Mouse (Mus musculus) liver, embryonic 15.5 days (tissue): ENCODE data around the gene Slc38a8. TPM values are rescaled to one million over a fixed set of nuclear protein-coding genes. Genes with fewer than 3 reads are reported as not detected.

Experiments
- ATAC-seq: fragments of 200-750 bp; cut with Nextera tagmentation; 2 replicates; pipeline ENCODE4 v1.8.0; 2017; ENCODE audit warnings: moderate number of reproducible peaks, mild to moderate bottlenecking, moderate library complexity; ENCODE audit not compliant: insufficient read depth
- H3K27ac ChIP-seq: fragments of 300-500 bp; sonication (generic); replicated peaks from 2 replicates; pipeline ENCODE4 v1.5.1; 2015; ENCODE audit warnings: mild to moderate bottlenecking, inconsistent platforms
- H3K27me3 ChIP-seq: fragments of 300-500 bp; sonication (generic); 2 replicates; pipeline ENCODE4 v1.6.1; 2015; ENCODE audit warnings: mild to moderate bottlenecking, inconsistent platforms
- H3K36me3 ChIP-seq: fragments of 300-500 bp; sonication (generic); replicated peaks from 2 replicates; pipeline ENCODE4 v1.6.1; 2015; ENCODE audit warnings: moderate library complexity, mild to moderate bottlenecking, inconsistent platforms
- H3K4me1 ChIP-seq: fragments of 300-500 bp; sonication (generic); replicated peaks from 2 replicates; pipeline ENCODE4 v1.6.1; 2015; ENCODE audit warnings: inconsistent platforms
- H3K4me2 ChIP-seq: fragments of 300-500 bp; sonication (generic); 2 replicates; pipeline ENCODE4 v1.6.1; 2015; ENCODE audit warnings: moderate library complexity, mild to moderate bottlenecking, inconsistent platforms
- H3K4me3 ChIP-seq: fragments of 300-500 bp; sonication (generic); replicated peaks from 2 replicates; pipeline ENCODE4 v1.5.1; 2015; ENCODE audit warnings: mild to moderate bottlenecking, inconsistent platforms
- H3K9ac ChIP-seq: fragments of 300-500 bp; sonication (generic); 2 replicates; pipeline ENCODE4 v1.6.1; 2015; ENCODE audit warnings: moderate library complexity, mild to moderate bottlenecking, inconsistent platforms
- H3K9me3 ChIP-seq: fragments of 300-500 bp; sonication (generic); replicated peaks from 2 replicates; pipeline ENCODE4 v1.6.1; 2016; ENCODE audit warnings: inconsistent platforms
- WGBS: fragments of 180-500 bp; shearing (Covaris S2); methylation state at CpG from one replicate; pipeline ENCODE4 v1.1.7; 2015; ENCODE audit warnings: mixed read lengths; ENCODE audit not compliant: insufficient replicate concordance; 5-methylcytosine and 5-hydroxymethylcytosine counted together
- polyA plus RNA-seq: library from polyadenylated mRNA; unstranded; fragments of >200 nt; fragmentation: Nextera tagmentation; extraction: Ambion mirVana; gene quantifications from 2 replicates; pipeline ENCODE4 v1.2.1, GENCODE M21; 2015

The Slc38a8 gene
- polyA plus RNA-seq, 1 experiment from 2014 or later, result not detected

GRCm38 (mm10) chr8:119515767-119516166, 14.3 kb upstream of the Slc38a8 start:
- no peak overlapping the region for H3K9ac ChIP-seq
- peaks cover 98% of the 10 kb centered on the region for H3K36me3 ChIP-seq
- H3K9me3 ChIP-seq, result no peaks in the 10 kb centered on the region
- WGBS, result 74% methylated on average over 3 of the region's 3 CpGs
- no peaks in the 10 kb centered on the region for H3K27me3 ChIP-seq
- H3K27ac ChIP-seq, result no peak overlapping the region
- H3K4me3 ChIP-seq, result no peak overlapping the region
- H3K4me2 ChIP-seq, result no peak overlapping the region
- no peak for ATAC-seq
- H3K4me1 ChIP-seq, result peaks cover 12% of the 10 kb centered on the region; the same call in 1 of the 2 replicates

GRCm38 (mm10) chr8:119514940-119515339, 13.4 kb upstream of the Slc38a8 start:
- no peaks in the 10 kb centered on the region for H3K27me3 ChIP-seq
- peaks cover 97% of the 10 kb centered on the region for H3K36me3 ChIP-seq
- peaks cover 12% of the 10 kb centered on the region; the same call in 1 of the 2 replicates for H3K4me1 ChIP-seq
- H3K9ac ChIP-seq, result no peak overlapping the region
- no peak overlapping the region; the same call in 1 of the 2 replicates for H3K27ac ChIP-seq
- ATAC-seq, result peak; percentile 78
- H3K4me3 ChIP-seq, result no peak overlapping the region
- 30% methylated on average over 3 of the region's 3 CpGs for WGBS
- H3K4me2 ChIP-seq, result no peak overlapping the region
- no peaks in the 10 kb centered on the region for H3K9me3 ChIP-seq

GRCm38 (mm10) chr8:119513405-119513804, 11.9 kb upstream of the Slc38a8 start:
- no peak overlapping the region for H3K4me3 ChIP-seq
- peaks cover 12% of the 10 kb centered on the region; the same call in 1 of the 2 replicates for H3K4me1 ChIP-seq
- H3K36me3 ChIP-seq, result peaks cover 97% of the 10 kb centered on the region
- no peak overlapping the region for H3K4me2 ChIP-seq
- WGBS, result 82% methylated on average over 4 of the region's 4 CpGs
- ATAC-seq, result no peak
- no peak overlapping the region for H3K27ac ChIP-seq
- H3K27me3 ChIP-seq, result no peaks in the 10 kb centered on the region
- H3K9me3 ChIP-seq, result no peaks in the 10 kb centered on the region
- no peak overlapping the region for H3K9ac ChIP-seq

- Histone ChIP-seq H3K4me1 (peaks cover 12% of the 10 kb centered on the region; the same call in 1 of the 2 replicates), H3K36me3 (peaks cover 94% of the 10 kb centered on the region), H3K4me3 (no peak overlapping the region), H3K27ac (no peak overlapping the region), H3K9me3 (no peaks in the 10 kb centered on the region), H3K4me2 (no peak overlapping the region), H3K9ac (no peak overlapping the region), H3K27me3 (no peaks in the 10 kb centered on the region)
- 41% methylated on average over 7 of the region's 7 CpGs for WGBS
- peak; percentile 55 for ATAC-seq
These were observed 10.2 kb upstream of the Slc38a8 start for GRCm38 (mm10) chr8:119511722-119512121.

GRCm38 (mm10) chr8:119510471-119510870, 9.0 kb upstream of the Slc38a8 start:
- Histone ChIP-seq H3K9me3 (no peaks in the 10 kb centered on the region), H3K4me2 (no peak overlapping the region), H3K27ac (no peak overlapping the region), H3K36me3 (peaks cover 82% of the 10 kb centered on the region), H3K4me3 (no peak overlapping the region), H3K9ac (no peak overlapping the region), H3K4me1 (peaks cover 8% of the 10 kb centered on the region; the same call in 1 of the 2 replicates), H3K27me3 (no peaks in the 10 kb centered on the region)
- 81% methylated on average over 9 of the region's 9 CpGs for WGBS
- ATAC-seq, result no peak

- no peaks in the 10 kb centered on the region for H3K9me3 ChIP-seq
- H3K36me3 ChIP-seq, result peaks cover 39% of the 10 kb centered on the region
- H3K4me1 ChIP-seq, result no peaks in the 10 kb centered on the region
- no peak overlapping the region for H3K4me2 ChIP-seq
- H3K4me3 ChIP-seq, result no peak overlapping the region
- WGBS, result 38% methylated on average over 8 of the region's 8 CpGs
- peaks cover 15% of the 10 kb centered on the region; the same call in 1 of the 2 replicates for H3K27me3 ChIP-seq
- H3K9ac ChIP-seq, result no peak overlapping the region
- ATAC-seq, result no peak
- no peak overlapping the region for H3K27ac ChIP-seq
These were observed 4.6 kb upstream of the Slc38a8 start for GRCm38 (mm10) chr8:119506106-119506505.

- Histone ChIP-seq H3K9ac (no peak overlapping the region), H3K4me3 (no peak overlapping the region), H3K4me1 (no peaks in the 10 kb centered on the region), H3K4me2 (no peak overlapping the region), H3K27ac (no peak overlapping the region), H3K27me3 (peaks cover 15% of the 10 kb centered on the region; the same call in 1 of the 2 replicates), H3K36me3 (peaks cover 34% of the 10 kb centered on the region), H3K9me3 (no peaks in the 10 kb centered on the region)
- WGBS, result 36% methylated on average over 9 of the region's 9 CpGs
- no peak for ATAC-seq
These were observed 4.0 kb upstream of the Slc38a8 start for GRCm38 (mm10) chr8:119505488-119505887.

- Histone ChIP-seq H3K9me3 (no peaks in the 10 kb centered on the region), H3K27me3 (peaks cover 15% of the 10 kb centered on the region; the same call in 1 of the 2 replicates), H3K4me2 (no peak overlapping the region), H3K9ac (no peak overlapping the region), H3K4me1 (no peaks in the 10 kb centered on the region), H3K4me3 (no peak overlapping the region), H3K36me3 (peaks cover 13% of the 10 kb centered on the region), H3K27ac (no peak overlapping the region)
- ATAC-seq, result 0 out of 2 replicates have a peak, but pooled peaks have one; percentile 7
- WGBS, result 51% methylated on average over 10 of the region's 10 CpGs
These were observed 1.8 kb upstream of the Slc38a8 start for GRCm38 (mm10) chr8:119503191-119503767.

GRCm38 (mm10) chr8:119502111-119502510, 613 bp upstream of the Slc38a8 start:
- Histone ChIP-seq H3K9me3 (no peaks in the 10 kb centered on the region), H3K27me3 (peaks cover 15% of the 10 kb centered on the region; the same call in 1 of the 2 replicates), H3K4me3 (no peak overlapping the region), H3K36me3 (peaks cover 1% of the 10 kb centered on the region; the same call in 1 of the 2 replicates), H3K4me1 (no peaks in the 10 kb centered on the region), H3K9ac (no peak overlapping the region), H3K4me2 (no peak overlapping the region), H3K27ac (no peak overlapping the region)
- 36% methylated on average over 4 of the region's 4 CpGs for WGBS
- no peak for ATAC-seq

GRCm38 (mm10) chr8:119499836-119500235, 1.7 kb downstream of the Slc38a8 start:
- Histone ChIP-seq H3K27ac (no peak overlapping the region), H3K9me3 (no peaks in the 10 kb centered on the region), H3K27me3 (peaks cover 19% of the 10 kb centered on the region; the same call in 1 of the 2 replicates), H3K4me3 (no peak overlapping the region), H3K4me2 (no peak overlapping the region), H3K36me3 (no peaks in the 10 kb centered on the region), H3K4me1 (no peaks in the 10 kb centered on the region), H3K9ac (no peak overlapping the region)
- no peak for ATAC-seq
- 75% methylated on average over 2 of the region's 2 CpGs for WGBS

- no peak overlapping the region for H3K9ac ChIP-seq
- H3K4me2 ChIP-seq, result no peak overlapping the region
- H3K27ac ChIP-seq, result no peak overlapping the region
- H3K4me1 ChIP-seq, result no peaks in the 10 kb centered on the region
- no peaks in the 10 kb centered on the region for H3K36me3 ChIP-seq
- no peak overlapping the region for H3K4me3 ChIP-seq
- ATAC-seq, result no peak
- H3K9me3 ChIP-seq, result no peaks in the 10 kb centered on the region
- peaks cover 21% of the 10 kb centered on the region for H3K27me3 ChIP-seq
- WGBS, result 14% methylated on average over 6 of the region's 6 CpGs
These were observed 4.7 kb downstream of the Slc38a8 start for GRCm38 (mm10) chr8:119496848-119497247.
